Mouse (Mus musculus): ENCODE measurements at regions not wholly inside any gene's neighbourhood (a gene's known extent, or its start where the extent isn't known, plus 50 kb on each side); places are given as distances from the start of the nearest gene placed in this dataset.

- no peaks in the 10 kb centered on the region for H3K79me2 ChIP-seq (ENCODE audit: control insufficient read depth, insufficient read depth, low read length, poor library complexity)
- no peaks in the 10 kb centered on the region for H3K27me3 ChIP-seq (ENCODE audit: control insufficient read depth in 1 of 2, insufficient read depth in 2 of 2, low read length in 2 of 2)
- DNase-seq (ENCODE audit: low read depth, low spot score) = no peak
- H3K4me1 ChIP-seq (ENCODE audit: control insufficient read depth in 1 of 2, insufficient read depth in 2 of 2, low read length in 2 of 2) = no peaks in the 10 kb centered on the region
- no peak overlapping the region for H3K27ac ChIP-seq (ENCODE audit: control insufficient read depth, low read depth, low read length)
- no peaks in the 10 kb centered on the region for H3K9me3 ChIP-seq (replicated peaks; ENCODE audit: insufficient read depth, low read length)
- no peak overlapping the region for H3K4me3 ChIP-seq (ENCODE audit: control insufficient read depth in 1 of 2, insufficient read depth in 1 of 2, low read depth in 2 of 2, low read length in 2 of 2)
- no peak for TF ChIP-seq MYC (IDR thresholded peaks at IDR 0.05; ENCODE audit: low read depth, low read length)
- no peak for TF ChIP-seq USF1 (IDR thresholded peaks at IDR 0.05; ENCODE audit: low read depth, low read length)
- TF ChIP-seq ZKSCAN1 (IDR thresholded peaks at IDR 0.05; ENCODE audit: low read depth, low read length) = no peak
- no peak for TF ChIP-seq MEF2A (IDR thresholded peaks at IDR 0.05; ENCODE audit: extremely low read depth, insufficient replicate concordance, low read depth, low read length, poor library complexity, severe bottlenecking)
- no peak for TF ChIP-seq EP300 (IDR thresholded peaks at IDR 0.05; ENCODE audit: low read depth in 1 of 2, low read length in 2 of 2)
- TF ChIP-seq NELFE (IDR thresholded peaks at IDR 0.05; ENCODE audit: low read depth, low read length) = no peak
- TF ChIP-seq TCF12 (IDR thresholded peaks at IDR 0.05; ENCODE audit: low read depth, low read length) = no peak
- no peak for TF ChIP-seq POLR2AphosphoS5 (IDR thresholded peaks at IDR 0.05; ENCODE audit: borderline replicate concordance, low read depth, low read length)
- no peak for TF ChIP-seq MYB (IDR thresholded peaks at IDR 0.05; ENCODE audit: low read depth, low read length)
- no peak for TF ChIP-seq NRF1 (IDR thresholded peaks at IDR 0.05; ENCODE audit: insufficient read depth, low read depth, low read length, poor library complexity, severe bottlenecking)
- H3K36me3 ChIP-seq (ENCODE audit: control insufficient read depth in 1 of 2, insufficient read depth in 2 of 2, low read length in 2 of 2) = no peaks in the 10 kb centered on the region
- no peak overlapping the region for H3K9ac ChIP-seq (ENCODE audit: control insufficient read depth, low read depth, low read length, poor library complexity, severe bottlenecking)
These were observed 146.8 kb upstream of the Gm4791 start for GRCm38 (mm10) chr9:46851753-46852152.

DNA sequence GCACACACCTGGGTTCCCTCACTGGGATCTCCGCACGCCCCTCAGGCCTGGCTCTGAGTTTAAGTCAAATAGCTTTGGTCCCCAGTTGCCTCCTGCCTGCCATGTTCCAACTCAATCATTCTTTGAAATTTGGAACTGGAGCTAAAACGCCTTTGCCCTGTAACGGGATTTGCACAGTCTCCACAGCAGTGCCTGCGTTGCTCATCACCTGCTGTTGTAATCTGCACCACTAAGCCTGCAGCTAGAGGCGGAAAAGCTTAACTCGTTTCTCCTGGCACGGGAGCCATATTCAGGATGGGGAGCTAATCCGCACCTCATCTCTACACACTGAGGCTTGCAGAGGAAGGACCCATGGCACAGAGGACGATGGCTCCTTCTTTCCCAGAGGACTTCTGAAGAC is 147.2 kb upstream of the Gm4791 start:
- H3K27ac ChIP-seq (ENCODE audit: control insufficient read depth, low read depth, low read length) = no peak overlapping the region
- no peaks in the 10 kb centered on the region for H3K27me3 ChIP-seq (ENCODE audit: control insufficient read depth in 1 of 2, insufficient read depth in 2 of 2, low read length in 2 of 2)
- no peak overlapping the region for H3K4me3 ChIP-seq (ENCODE audit: control insufficient read depth in 1 of 2, insufficient read depth in 1 of 2, low read depth in 2 of 2, low read length in 2 of 2)
- H3K9me3 ChIP-seq (replicated peaks; ENCODE audit: insufficient read depth, low read length) = no peaks in the 10 kb centered on the region
- H3K79me2 ChIP-seq (ENCODE audit: control insufficient read depth, insufficient read depth, low read length, poor library complexity) = no peaks in the 10 kb centered on the region
- no peak for DNase-seq (ENCODE audit: low read depth, low spot score)
- no peaks in the 10 kb centered on the region for H3K4me1 ChIP-seq (ENCODE audit: control insufficient read depth in 1 of 2, insufficient read depth in 2 of 2, low read length in 2 of 2)
- no peaks in the 10 kb centered on the region for H3K36me3 ChIP-seq (ENCODE audit: control insufficient read depth in 1 of 2, insufficient read depth in 2 of 2, low read length in 2 of 2)
- no peak for TF ChIP-seq CHD1 (IDR thresholded peaks at IDR 0.05; ENCODE audit: low read depth, low read length)
- no peak for TF ChIP-seq SIN3A (IDR thresholded peaks at IDR 0.05; ENCODE audit: low read length)
- no peak for TF ChIP-seq KAT2A (conservative IDR thresholded peaks at IDR 0.05; ENCODE audit: low read depth, low read length)
- TF ChIP-seq POLR2AphosphoS2 (IDR thresholded peaks at IDR 0.05; ENCODE audit: low read length) = no peak
- TF ChIP-seq NELFE (IDR thresholded peaks at IDR 0.05; ENCODE audit: low read depth, low read length) = no peak
- H3K9ac ChIP-seq (ENCODE audit: control insufficient read depth, low read depth, low read length, poor library complexity, severe bottlenecking) = no peak overlapping the region

DNA sequence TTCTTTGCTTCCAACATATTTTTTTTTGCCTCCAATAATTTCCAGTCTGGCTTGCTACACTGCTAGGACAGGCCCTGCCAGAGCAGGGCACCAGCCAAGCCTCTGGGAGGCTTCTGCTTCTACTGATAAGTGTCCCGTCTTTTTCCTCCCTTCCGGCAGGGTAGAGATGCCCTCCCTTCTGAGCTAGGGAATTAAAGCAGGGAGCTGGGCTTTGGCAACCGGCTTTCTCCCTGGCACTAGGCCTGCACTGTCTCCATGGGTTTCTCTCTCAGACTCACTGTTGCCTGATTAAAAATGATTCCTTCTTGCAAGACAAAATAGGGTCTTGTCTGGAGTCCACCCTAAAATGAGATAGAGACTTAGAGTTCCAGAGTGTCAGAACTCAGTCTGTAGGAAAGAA is 153.3 kb upstream of the Gm4791 start:
- no peaks in the 10 kb centered on the region for H3K27me3 ChIP-seq (ENCODE audit: control insufficient read depth in 1 of 2, insufficient read depth in 2 of 2, low read length in 2 of 2)
- no peak overlapping the region for H3K9ac ChIP-seq (ENCODE audit: control insufficient read depth, low read depth, low read length, poor library complexity, severe bottlenecking)
- H3K4me3 ChIP-seq (ENCODE audit: control insufficient read depth in 1 of 2, insufficient read depth in 1 of 2, low read depth in 2 of 2, low read length in 2 of 2) = no peak overlapping the region
- no peaks in the 10 kb centered on the region for H3K79me2 ChIP-seq (ENCODE audit: control insufficient read depth, insufficient read depth, low read length, poor library complexity)
- no peak for DNase-seq (ENCODE audit: low read depth, low spot score)
- H3K9me3 ChIP-seq (replicated peaks; ENCODE audit: insufficient read depth, low read length) = no peaks in the 10 kb centered on the region
- no peak overlapping the region for H3K27ac ChIP-seq (ENCODE audit: control insufficient read depth, low read depth, low read length)
- no peaks in the 10 kb centered on the region for H3K36me3 ChIP-seq (ENCODE audit: control insufficient read depth in 1 of 2, insufficient read depth in 2 of 2, low read length in 2 of 2)
- H3K4me1 ChIP-seq (ENCODE audit: control insufficient read depth in 1 of 2, insufficient read depth in 2 of 2, low read length in 2 of 2) = no peaks in the 10 kb centered on the region
- TF ChIP-seq HCFC1 (IDR thresholded peaks at IDR 0.05; ENCODE audit: low read depth, low read length) = no peak
- TF ChIP-seq E2F4 (IDR thresholded peaks at IDR 0.05; ENCODE audit: borderline replicate concordance, low read depth, low read length) = no peak
- no peak for TF ChIP-seq RAD21 (IDR thresholded peaks at IDR 0.05; ENCODE audit: low read depth, low read length)
- TF ChIP-seq TAL1 (IDR thresholded peaks at IDR 0.05; ENCODE audit: low read length) = no peak

Data from MEL (cell line).